Mouse (Mus musculus) kidney, postnatal 36 days (tissue): ENCODE results near the gene Syt15.

Experiments
- DNase-seq, 2 experiments: peaks; one replicate each; pipeline ENCODE4 v3.0.0; 2021 to 2022; ENCODE audit warnings: mixed read lengths in 2 of 2

Gene Syt15

GRCm38 (mm10) chr14:34219295-34219694 is at the start of gene Syt15:
Syt15 (plus strand) TSS chr14:34219595.
- DNase-seq: no peak

GRCm38 (mm10) chr14:34171107-34171506 is 48.3 kb upstream of the Syt15 start:
- DNase-seq: no peak

- no peak for DNase-seq
Measured at GRCm38 (mm10) chr14:34179351-34179750, 40.0 kb upstream of the Syt15 start.

- DNase-seq: peak; percentile 53 to 58
Measured at GRCm38 (mm10) chr14:34183101-34183500, 36.3 kb upstream of the Syt15 start.

GRCm38 (mm10) chr14:34188629-34189028 is 30.8 kb upstream of the Syt15 start:
- DNase-seq: peak; percentile 56 to 79

- DNase-seq: no peak
Measured at GRCm38 (mm10) chr14:34190361-34190760, 29.0 kb upstream of the Syt15 start.

- DNase-seq: no peak
Measured at GRCm38 (mm10) chr14:34193879-34194278, 25.5 kb upstream of the Syt15 start.

GRCm38 (mm10) chr14:34195466-34195865 is 23.9 kb upstream of the Syt15 start:
- DNase-seq: no peak

GRCm38 (mm10) chr14:34196706-34197105 is 22.7 kb upstream of the Syt15 start:
- DNase-seq: peak; percentile 27 to 43

GRCm38 (mm10) chr14:34200738-34201230 is 18.6 kb upstream of the Syt15 start:
- DNase-seq: peak; percentile 37 to 55

- DNase-seq: peak; percentile 19 to 71
Measured at GRCm38 (mm10) chr14:34201231-34202035, 18.0 kb upstream of the Syt15 start, which contains the start of gene Gprin2. Gprin2 (minus strand) TSS chr14:34201653.

GRCm38 (mm10) chr14:34207996-34208395 is 11.4 kb upstream of the Syt15 start:
- DNase-seq: no peak

GRCm38 (mm10) chr14:34208651-34209050 is 10.7 kb upstream of the Syt15 start:
- peak; percentile 52 to 74 for DNase-seq

GRCm38 (mm10) chr14:34209080-34209479 is 10.3 kb upstream of the Syt15 start:
- DNase-seq: no peak

GRCm38 (mm10) chr14:34209942-34210341 is 9.5 kb upstream of the Syt15 start:
- no peak for DNase-seq

GRCm38 (mm10) chr14:34215451-34216127 is 3.8 kb upstream of the Syt15 start:
- peak; percentile 54 to 56 for DNase-seq

GRCm38 (mm10) chr14:34219786-34220198 is 397 bp downstream of the Syt15 start:
- peak in 1 of 2 experiments; percentile 22 for DNase-seq

GRCm38 (mm10) chr14:34220426-34220825 is 1.0 kb downstream of the Syt15 start:
- DNase-seq: no peak

- DNase-seq: no peak
Measured at GRCm38 (mm10) chr14:34221416-34222077, 2.2 kb downstream of the Syt15 start.

GRCm38 (mm10) chr14:34223362-34223898 is 4.0 kb downstream of the Syt15 start:
- DNase-seq: no peak

GRCm38 (mm10) chr14:34225986-34226385 is 6.6 kb downstream of the Syt15 start:
- no peak for DNase-seq

GRCm38 (mm10) chr14:34226566-34226965 is 7.2 kb downstream of the Syt15 start:
- no peak for DNase-seq

- no peak for DNase-seq
Measured at GRCm38 (mm10) chr14:34227981-34228380, 8.6 kb downstream of the Syt15 start.
